Mouse (Mus musculus) layer of hippocampus, adult 2 months (tissue): ENCODE results near the gene Csrp3. TPM values are rescaled to one million over a fixed set of nuclear protein-coding genes. Genes with fewer than 3 reads are reported as not detected.

Experiments
- DNase-seq, 2 experiments: peaks; one replicate each; pipeline ENCODE4 v3.0.0; 2022; ENCODE audit warnings: low spot score in 2 of 2
- H3K27ac ChIP-seq: fragments of 200-600 bp; 2 replicates; pipeline ENCODE4 v1.8.1; 2022
- H3K4me3 ChIP-seq: fragments of 200-600 bp; 2 replicates; pipeline ENCODE4 v1.8.1; 2022; ENCODE audit warnings: mild to moderate bottlenecking
- CTCF ChIP-seq: fragments of 200-600 bp; conservative IDR thresholded peaks from 2 replicates; pipeline ENCODE4 v1.8.1; 2022; ENCODE audit warnings: antibody characterized with exemption, mild to moderate bottlenecking, moderate library complexity
- total RNA-seq, 2 experiments: library from RNA; stranded (reverse); gene quantifications; 2 replicates each; pipeline ENCODE4 v1.2.3; 2021

Csrp3 gene
- total RNA-seq, 2 experiments from 2014 or later, result not detected

DNA sequence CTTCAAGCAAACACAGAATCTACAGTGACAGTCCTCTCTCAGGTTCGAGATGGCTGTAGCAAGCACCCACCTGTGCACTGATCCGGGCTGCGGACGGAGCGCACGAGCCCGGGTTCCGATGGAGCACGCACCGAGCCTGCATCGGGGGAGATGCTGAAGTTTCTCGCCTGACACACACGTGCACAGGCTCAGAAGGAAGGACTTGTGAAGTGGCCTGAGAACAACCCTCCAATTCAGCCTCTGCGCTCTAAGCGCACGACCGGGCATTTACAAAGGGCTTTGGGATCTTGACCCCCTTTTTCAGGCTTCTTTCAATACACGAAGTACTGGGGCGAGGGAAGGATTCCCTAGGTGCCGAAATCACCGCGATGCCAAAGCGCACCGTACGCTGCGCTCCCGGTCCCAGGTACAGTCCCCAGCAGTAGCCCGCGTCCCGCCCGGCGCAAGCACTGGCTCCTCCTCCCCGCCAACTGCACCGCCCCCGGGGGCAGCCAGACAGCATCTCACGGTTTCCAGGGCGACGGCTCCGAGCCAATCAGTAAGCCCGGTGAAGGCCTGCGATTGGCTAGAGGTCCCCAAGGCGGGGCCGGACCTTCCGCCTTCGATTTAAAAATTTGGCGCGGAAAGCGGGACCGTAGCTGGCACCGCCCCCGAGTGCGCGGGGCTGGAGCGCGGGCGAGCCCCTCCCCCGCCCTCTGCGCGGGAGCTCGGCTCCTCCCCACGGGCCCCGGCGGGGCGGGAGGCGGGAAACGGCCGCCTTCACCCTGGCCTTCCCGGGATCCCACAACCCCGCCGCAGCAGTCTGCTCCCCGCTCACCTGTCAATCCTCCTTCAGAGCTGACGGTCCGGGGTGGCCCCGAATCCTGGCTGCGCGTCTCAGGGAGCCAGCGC lies 33.0 kb upstream of the Csrp3 start:
- no peak overlapping the region for H3K27ac ChIP-seq
- H3K4me3 ChIP-seq, result peak overlapping the region; percentile 73
- DNase-seq, result peak; percentile 94 to 96
- TF ChIP-seq CTCF, result no peak

DNA sequence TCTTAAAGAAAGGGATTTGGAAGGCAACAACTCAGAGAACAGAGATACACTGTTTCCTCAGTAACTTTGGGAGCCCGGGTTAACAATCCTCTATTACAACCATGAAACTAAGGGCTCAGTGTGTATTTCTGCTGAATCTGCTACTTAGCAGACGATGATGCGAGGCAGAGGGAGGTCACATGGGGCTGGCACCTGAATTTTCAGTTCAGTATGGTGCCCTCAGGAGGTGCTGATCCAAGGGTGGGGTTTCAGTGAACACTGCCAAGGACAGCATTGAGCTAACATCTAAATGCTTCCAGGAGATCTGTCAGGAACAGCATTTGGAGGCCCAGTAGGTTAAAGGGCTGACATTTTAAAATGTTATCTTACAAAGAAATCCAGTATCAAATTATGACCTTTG lies 31.7 kb upstream of the Csrp3 start:
- no peak for TF ChIP-seq CTCF
- H3K4me3 ChIP-seq, result no peak overlapping the region
- DNase-seq, result no peak

DNA sequence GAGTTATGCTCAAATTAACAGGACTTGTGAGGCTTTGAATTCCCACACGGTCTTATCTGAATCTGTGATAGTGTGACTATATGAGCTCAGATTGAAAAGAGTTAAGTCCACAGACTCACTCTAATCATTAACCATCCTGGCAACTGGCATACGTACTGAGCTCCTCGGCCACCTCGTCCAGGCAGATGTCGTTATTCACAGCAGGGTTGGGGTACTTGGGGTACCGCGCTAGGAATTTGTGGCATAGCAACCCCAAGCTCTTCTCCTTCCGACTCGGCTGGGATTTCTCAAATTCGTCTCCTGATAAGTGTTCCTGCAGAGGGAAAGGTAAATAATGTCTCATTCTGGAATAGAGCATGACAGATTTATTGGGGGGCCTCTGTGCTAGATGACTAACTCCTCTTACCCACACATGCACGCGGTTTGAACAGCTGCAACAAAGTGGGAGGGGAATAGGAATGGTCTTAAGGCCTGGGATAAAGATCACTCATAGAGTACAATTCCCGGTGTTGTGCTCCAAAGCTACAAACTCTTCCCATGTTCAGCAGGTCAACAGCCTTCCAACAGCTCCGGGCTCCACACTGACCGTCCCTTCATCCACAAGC lies 30.1 kb upstream of the Csrp3 start:
- no peak for TF ChIP-seq CTCF
- Histone ChIP-seq H3K27ac (no peak overlapping the region), H3K4me3 (no peak overlapping the region)
- no peak for DNase-seq

More for the DNA sequence above, 31.7 kb upstream of the Csrp3 start:
- no peak overlapping the region for H3K27ac ChIP-seq

DNA sequence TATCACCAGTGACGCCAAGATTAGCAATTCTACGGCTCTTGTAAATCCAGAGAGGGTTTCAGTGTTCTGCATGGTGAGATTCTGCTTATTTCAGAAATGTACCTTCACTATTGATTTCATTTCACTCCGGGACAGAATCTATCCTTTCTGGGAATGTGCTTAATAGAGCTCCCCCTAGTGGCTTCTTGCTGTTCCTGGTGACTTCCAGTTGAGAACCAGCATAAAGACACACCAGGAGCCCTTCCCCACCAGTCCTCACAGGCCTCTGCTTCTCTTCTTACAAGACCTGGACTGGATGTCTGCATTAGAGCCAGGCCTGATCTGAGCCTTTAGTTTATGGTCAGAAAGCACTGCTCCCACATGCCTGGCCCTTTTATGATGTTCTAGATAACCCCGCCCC lies 28.7 kb upstream of the Csrp3 start:
- peak; percentile 96 for TF ChIP-seq CTCF
- Histone ChIP-seq H3K4me3 (no peak overlapping the region), H3K27ac (no peak overlapping the region)
- peak; percentile 73 to 76 for DNase-seq

- Histone ChIP-seq H3K4me3 (no peak overlapping the region), H3K27ac (no peak overlapping the region)
- no peak for DNase-seq
- TF ChIP-seq CTCF, result no peak
Measured at GRCm38 (mm10) chr7:48875096-48875495, 27.3 kb upstream of the Csrp3 start.

- Histone ChIP-seq H3K27ac (no peak overlapping the region), H3K4me3 (no peak overlapping the region)
- no peak for TF ChIP-seq CTCF
- no peak for DNase-seq
Measured at GRCm38 (mm10) chr7:48871292-48871691, 23.5 kb upstream of the Csrp3 start.

GRCm38 (mm10) chr7:48870579-48871180 lies 22.8 kb upstream of the Csrp3 start:
- no peak overlapping the region for H3K27ac ChIP-seq
- DNase-seq, result no peak
- TF ChIP-seq CTCF, result no peak
- H3K4me3 ChIP-seq, result no peak overlapping the region

DNA sequence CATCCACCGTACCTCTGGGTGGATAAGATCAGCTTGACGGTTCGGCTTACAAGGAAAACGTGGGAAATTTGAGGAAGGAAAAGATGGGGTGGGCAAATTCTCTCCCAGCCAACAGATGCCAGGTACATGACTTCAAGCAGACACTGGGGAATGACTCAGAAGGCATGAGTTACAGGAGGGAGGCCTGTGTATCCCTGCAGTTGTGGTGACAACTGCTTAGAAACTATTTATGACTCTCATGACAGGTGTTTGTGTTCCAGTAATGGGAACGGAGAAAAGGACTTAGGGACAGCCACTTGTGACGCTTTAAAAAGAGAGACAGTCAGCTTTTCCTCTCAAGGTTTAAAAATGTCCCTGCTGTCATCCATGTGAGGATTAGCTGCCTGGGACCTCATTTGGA lies 22.3 kb upstream of the Csrp3 start:
- TF ChIP-seq CTCF, result no peak
- DNase-seq, result no peak

GRCm38 (mm10) chr7:48867576-48867975 lies 19.7 kb upstream of the Csrp3 start:
- TF ChIP-seq CTCF, result no peak
- DNase-seq, result no peak
- H3K4me3 ChIP-seq, result no peak overlapping the region
- no peak overlapping the region for H3K27ac ChIP-seq

More for the DNA sequence above, 22.3 kb upstream of the Csrp3 start:
- H3K4me3 ChIP-seq, result no peak overlapping the region
- H3K27ac ChIP-seq, result no peak overlapping the region

GRCm38 (mm10) chr7:48864671-48865458 lies 17.0 kb upstream of the Csrp3 start:
- no peak for TF ChIP-seq CTCF

GRCm38 (mm10) chr7:48864199-48864598 lies 16.4 kb upstream of the Csrp3 start:
- DNase-seq, result no peak
- Histone ChIP-seq H3K27ac (no peak overlapping the region), H3K4me3 (no peak overlapping the region)
- TF ChIP-seq CTCF, result no peak

More at GRCm38 (mm10) chr7:48864671-48865458, 17.0 kb upstream of the Csrp3 start:
- no peak for DNase-seq
- Histone ChIP-seq H3K4me3 (no peak overlapping the region), H3K27ac (no peak overlapping the region)

DNA sequence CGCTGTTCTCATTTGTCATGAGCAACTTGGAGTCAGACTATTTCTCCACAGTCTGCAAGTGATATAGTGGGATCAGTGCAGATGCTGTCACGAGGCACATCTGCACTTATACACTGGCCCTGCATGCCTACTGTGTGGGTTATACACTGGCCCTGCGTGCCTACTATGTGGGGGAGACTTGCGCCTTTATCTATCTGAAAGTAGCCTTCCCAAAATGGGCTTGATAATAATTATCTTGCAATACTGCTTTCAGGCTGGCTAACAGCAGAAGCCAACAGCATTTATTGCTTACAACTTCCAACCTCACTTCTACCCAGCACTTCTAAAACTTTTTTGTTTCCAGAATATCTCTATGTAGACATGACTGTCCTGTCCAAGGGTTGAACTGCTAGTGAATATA lies 14.0 kb upstream of the Csrp3 start:
- H3K27ac ChIP-seq, result no peak overlapping the region
- no peak for TF ChIP-seq CTCF
- DNase-seq, result no peak

DNA sequence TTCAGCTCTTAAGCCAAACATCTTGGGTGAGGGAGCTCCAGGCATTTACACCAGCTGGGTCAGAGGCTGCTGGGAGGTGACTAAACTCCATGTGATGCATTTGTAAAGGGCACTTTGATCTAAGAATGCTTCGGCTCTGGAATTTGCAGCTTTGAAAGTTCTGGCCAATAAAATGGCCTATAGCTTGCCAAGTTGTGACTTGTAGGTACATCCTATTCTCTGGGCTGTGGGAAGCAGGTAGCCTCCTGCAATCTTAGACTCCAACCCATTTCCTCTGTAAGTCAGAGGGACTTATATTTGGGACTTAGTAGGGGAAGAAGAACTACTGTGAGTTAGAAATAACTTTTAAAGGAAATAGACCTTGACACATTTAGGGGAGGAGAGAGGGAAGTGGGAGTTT lies 13.1 kb upstream of the Csrp3 start:
- Histone ChIP-seq H3K4me3 (no peak overlapping the region), H3K27ac (no peak overlapping the region)
- TF ChIP-seq CTCF, result no peak
- DNase-seq, result no peak

More for the DNA sequence above, 14.0 kb upstream of the Csrp3 start:
- no peak overlapping the region for H3K4me3 ChIP-seq
